Mouse (Mus musculus) CD8-positive naive resting alpha-beta T cell, adult 2 months (primary cell): Measurements from ENCODE around the gene Vcl.
A peak's percentile ranks its signal among the peaks of the same experiment; 100 is the strongest.

Experiments
- DNase-seq, 2 experiments: peaks; one replicate each; pipeline ENCODE4 v3.0.0; 2022; ENCODE audit warnings: low read depth in 2 of 2, low spot score in 2 of 2

The Vcl gene

GRCm38 (mm10) chr14:20999617-21000016 lies 70.4 kb downstream of the Vcl start:
- DNase-seq, result no peak

- no peak for DNase-seq
Observed at GRCm38 (mm10) chr14:21013800-21014334, 84.7 kb downstream of the Vcl start.

DNA sequence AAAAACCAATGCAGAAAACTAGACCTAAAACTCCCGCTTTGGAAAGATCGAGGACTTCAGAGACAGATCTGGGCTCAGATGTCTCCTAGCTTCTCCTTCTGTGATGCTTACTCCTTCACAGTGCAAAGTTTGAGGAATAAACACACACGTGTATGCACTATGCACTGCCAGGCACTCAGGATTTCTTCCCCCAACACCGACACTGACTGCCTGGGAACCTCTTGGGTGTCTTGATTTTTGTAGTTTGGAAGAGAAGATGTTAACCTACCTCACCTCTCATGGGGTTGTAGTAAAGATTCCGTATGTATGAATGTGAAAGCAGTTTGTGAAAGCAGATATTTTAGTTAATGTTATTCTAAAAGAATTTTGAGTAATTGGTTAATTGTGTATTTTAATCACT lies 88.7 kb downstream of the Vcl start:
- DNase-seq, result no peak

DNA sequence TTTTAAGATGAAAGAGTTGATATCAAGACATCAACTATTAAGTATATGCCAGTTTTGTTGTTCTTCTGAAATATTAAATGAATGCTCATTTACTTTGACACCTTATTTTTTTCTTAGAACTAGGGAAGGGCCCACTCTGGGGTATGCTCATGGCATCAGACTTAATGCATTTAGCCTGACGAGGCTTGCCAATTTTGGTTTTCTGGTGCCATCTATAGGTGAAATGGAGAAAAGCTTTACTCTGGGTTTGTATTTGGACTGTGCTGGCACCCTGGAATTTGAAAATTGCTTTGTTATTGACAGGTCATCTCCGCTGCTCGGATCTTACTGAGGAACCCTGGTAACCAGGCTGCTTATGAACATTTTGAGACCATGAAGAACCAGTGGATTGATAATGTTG lies 89.8 kb downstream of the Vcl start:
- peak; percentile 8 to 24 for DNase-seq

- no peak for DNase-seq
Observed at GRCm38 (mm10) chr14:21020435-21020834, 91.2 kb downstream of the Vcl start.

DNA sequence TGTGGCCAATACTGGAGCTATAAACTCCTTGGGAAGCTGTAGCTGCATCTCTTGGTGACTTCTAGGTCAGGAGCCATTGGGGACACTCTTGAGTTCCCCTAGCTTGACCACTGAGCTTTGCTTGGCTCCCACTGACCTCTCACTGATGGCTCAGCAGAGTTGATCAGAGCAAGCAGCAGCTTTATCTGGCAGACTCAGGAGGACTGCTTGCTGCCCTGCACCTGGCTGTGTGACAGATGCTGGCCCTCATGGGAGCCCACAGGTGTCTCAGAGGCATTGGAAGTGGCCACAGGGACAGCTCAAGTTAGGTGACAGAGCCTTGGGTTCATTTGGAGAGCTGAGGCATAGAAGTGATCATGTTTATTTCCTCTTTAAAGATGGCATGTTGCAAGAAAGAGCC lies 98.3 kb downstream of the Vcl start:
- no peak for DNase-seq

GRCm38 (mm10) chr14:21029025-21029659 lies 99.9 kb downstream of the Vcl start:
- no peak for DNase-seq

GRCm38 (mm10) chr14:21031783-21032511 lies 102.7 kb downstream of the Vcl start:
- DNase-seq, result peak; percentile 38 to 41

- DNase-seq, result no peak
Observed at GRCm38 (mm10) chr14:21034271-21034670, 105.1 kb downstream of the Vcl start.

DNA sequence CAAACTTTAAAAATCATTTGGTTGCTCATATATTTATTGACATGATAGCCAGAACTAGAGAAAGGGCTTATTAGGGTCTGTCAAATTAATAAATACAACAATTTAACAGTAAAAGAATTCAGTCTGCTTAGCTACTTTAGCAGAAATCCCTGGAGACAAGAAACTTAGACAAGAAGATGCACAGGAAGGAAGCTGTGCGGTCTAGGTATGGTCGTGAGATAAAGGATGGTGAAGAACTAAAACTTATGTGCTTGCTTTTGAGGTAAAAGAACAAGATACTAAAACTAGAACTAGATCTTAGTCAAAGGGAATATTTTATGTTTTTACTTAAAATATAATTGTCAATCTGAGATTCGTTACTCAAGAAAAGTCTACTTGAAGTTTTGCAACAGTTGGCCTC lies 105.6 kb downstream of the Vcl start:
- no peak for DNase-seq

DNA sequence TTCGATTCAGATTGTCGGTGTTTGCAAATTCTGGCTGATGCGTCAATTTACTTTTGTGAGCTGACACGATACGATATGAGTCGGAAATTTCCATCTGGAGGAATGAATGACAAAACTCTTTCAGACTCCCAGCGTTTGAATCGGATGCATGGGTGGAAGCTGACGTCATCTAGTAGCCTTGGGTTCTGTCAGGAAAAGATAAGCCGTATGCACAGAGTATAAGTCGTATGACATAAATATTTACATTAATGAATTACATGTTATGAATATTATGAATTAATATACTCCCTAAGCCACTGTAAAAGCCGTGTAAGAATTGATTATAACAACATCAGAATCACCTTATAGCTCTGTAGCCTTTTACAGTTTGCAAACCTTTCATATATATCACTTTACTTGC lies 109.9 kb downstream of the Vcl start:
- DNase-seq, result no peak

- DNase-seq, result no peak
Observed at GRCm38 (mm10) chr14:21039623-21040022, 110.4 kb downstream of the Vcl start.

- DNase-seq, result no peak
Observed at GRCm38 (mm10) chr14:21047840-21048239, 118.6 kb downstream of the Vcl start.

- DNase-seq, result peak; percentile 43 to 70
Observed at GRCm38 (mm10) chr14:21048879-21049278, 119.7 kb downstream of the Vcl start.

DNA sequence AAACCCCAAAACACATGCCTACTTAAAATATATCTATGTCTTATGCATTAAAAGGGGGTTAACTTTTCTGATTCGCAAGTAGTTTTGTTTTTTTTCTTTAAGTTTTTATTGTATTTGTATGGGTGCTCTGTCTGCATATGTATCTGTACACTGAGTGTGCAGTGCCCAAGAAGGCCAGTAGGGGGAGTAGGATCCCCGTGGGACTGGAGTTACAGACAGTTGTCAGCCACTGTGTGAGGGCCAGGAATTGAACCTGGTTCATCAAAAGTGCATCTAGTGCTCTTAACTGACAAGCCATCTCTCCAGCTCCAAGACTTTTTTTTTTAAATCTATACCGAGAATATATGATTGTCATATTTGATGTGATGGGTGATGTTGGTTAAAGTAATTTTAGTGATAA lies 121.5 kb downstream of the Vcl start:
- peak; percentile 41 to 57 for DNase-seq

- DNase-seq, result no peak
Observed at GRCm38 (mm10) chr14:21051380-21052111, 122.3 kb downstream of the Vcl start.

DNA sequence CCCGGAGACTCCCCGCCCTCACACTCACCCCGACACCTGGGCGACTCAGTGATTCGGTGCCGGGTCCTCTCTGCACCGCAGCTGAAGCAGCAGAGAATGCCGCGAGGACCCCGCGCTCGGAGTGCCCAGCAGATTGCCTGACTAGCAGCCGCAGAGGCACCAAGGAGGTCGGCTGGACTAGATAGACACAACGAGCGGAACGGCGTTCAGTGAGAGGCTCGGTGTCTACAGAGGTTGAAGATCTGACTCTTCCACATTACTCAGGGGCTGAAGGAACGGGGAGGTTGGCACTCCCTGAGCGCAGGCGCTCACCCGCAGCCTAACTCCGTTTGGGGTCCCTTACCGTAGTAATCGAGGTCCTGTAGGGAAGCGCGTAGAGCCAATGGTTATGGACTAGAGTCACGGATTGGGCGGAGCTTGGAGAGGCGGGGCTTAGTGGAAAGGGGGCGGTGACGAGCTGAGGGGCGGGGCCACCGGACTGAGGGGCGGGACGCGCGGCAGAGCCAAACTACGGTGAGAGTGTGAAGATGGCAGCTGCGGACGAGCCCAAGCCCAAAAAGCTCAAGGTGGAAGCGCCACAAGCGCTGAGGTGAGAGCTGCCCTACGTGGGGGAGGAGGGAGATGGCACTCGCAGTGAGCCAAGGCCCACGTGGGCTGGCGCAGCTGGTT lies 123.0 kb downstream of the Vcl start, which contains the start of the genes Ap3m1 and Adk:
Ap3m1 (minus strand) TSS at position 397 of the 669 bp plus-strand sequence.
Adk (plus strand) TSS at position 463 of the 669 bp plus-strand sequence.
- DNase-seq, result peak; percentile 93 to 94

GRCm38 (mm10) chr14:21052781-21053130 lies 123.6 kb downstream of the Vcl start:
- no peak for DNase-seq

DNA sequence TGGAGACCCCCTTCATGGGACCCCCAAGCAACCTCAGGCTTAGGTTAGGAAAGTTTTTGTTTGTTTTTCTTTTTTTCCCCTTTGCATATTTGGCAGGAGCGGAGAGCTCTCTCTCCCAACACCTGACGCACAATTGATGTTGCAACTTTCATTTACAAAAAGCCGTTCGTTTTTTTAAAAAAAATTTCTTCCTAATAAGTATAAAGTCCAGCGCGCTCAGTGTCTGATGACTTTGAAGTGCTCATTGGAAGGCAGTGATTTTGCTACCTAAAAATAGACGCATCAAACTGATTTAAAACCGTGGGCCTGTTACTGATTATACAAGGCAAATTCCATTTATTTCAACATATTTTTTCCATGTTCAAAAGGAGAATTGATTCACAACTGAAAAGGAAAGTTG lies 124.0 kb downstream of the Vcl start:
- no peak for DNase-seq

GRCm38 (mm10) chr14:21053586-21053985 lies 124.4 kb downstream of the Vcl start:
- DNase-seq, result no peak

- DNase-seq, result no peak
Observed at GRCm38 (mm10) chr14:21058972-21059371, 129.8 kb downstream of the Vcl start.
